In the genomic region with DNA sequence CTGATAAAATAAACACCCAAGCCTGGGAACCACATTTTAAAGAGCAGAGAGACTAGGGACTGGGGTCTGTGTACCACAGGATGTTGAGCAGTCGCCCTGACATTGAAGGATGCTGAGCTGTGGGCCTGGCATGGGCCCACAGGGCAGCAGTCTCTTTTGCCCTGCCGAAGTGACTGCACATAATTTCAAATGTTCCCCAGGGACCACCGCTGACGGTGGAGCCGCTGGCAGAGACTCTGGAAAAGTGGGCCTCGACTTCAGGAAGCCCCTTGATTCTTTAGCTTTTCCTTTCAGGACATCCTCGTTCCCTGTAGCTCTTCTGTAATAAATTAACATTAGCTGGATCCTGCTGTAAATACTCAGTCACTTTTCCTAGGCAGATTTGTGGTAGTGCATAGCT, we compare ENCODE assay signal across 14 mouse cellular contexts. TPM values are rescaled to one million over a fixed set of nuclear protein-coding genes. Genes with fewer than 3 reads are reported as not detected.
A peak's percentile ranks its signal among the peaks of the same experiment; 100 is the strongest.
DNase-seq lines count a peak whose midpoint lies in the region; ATAC-seq lines count a peak whose summit lies in the region.
"Had no signal": no experiment of that assay in that cellular context is flagged by ENCODE, and none has a peak within 500 bp of the region (broad histone marks: within the 10 kb centered on the region; RNA-seq: fewer than 3 reads in every experiment).

No protein-coding gene starts in this region.

- H3K4me2 ChIP-seq in hindbrain, embryonic 13.5 days: no peak overlapping the region
- H3K4me2 ChIP-seq in hindbrain, embryonic 16.5 days (ENCODE audit: low read length): no peak overlapping the region
- H3K4me2 ChIP-seq: embryonic facial prominence, embryonic 13.5 days; forebrain, embryonic 15.5 days; liver, embryonic 12.5 days had no signal

- H3K4me3 ChIP-seq in hindbrain, embryonic 13.5 days: no peak overlapping the region
- H3K4me3 ChIP-seq in hindbrain, embryonic 16.5 days (ENCODE audit: low read length): no peak overlapping the region
- H3K4me3 ChIP-seq: embryonic facial prominence, embryonic 13.5 days; forebrain, embryonic 15.5 days; liver, embryonic 12.5 days had no signal

- H3K9ac ChIP-seq in hindbrain, embryonic 13.5 days: no peak overlapping the region
- H3K9ac ChIP-seq in hindbrain, embryonic 16.5 days (ENCODE audit: low read depth, low read length): no peak overlapping the region
- H3K9ac ChIP-seq: embryonic facial prominence, embryonic 13.5 days; forebrain, embryonic 15.5 days; liver, embryonic 12.5 days had no signal

- DNase-seq in MN1 (ENCODE audit: low spot score) (peak; percentile 16), liver (no peak)
- peak; percentile 42 for DNase-seq in heart, adult 8-10 months (ENCODE audit: low spot score)
- DNase-seq in kidney, adult 8-10 months: peak; percentile 52 to 58
- DNase-seq in urinary bladder, postnatal 36 days (ENCODE audit: low spot score in 2 of 2): no peak
- DNase-seq in cerebellum, postnatal 14 days: no peak
- DNase-seq: cerebellum, postnatal 25 days had no signal

- H3K36me3 ChIP-seq in hindbrain, embryonic 13.5 days: peaks cover 1% of the 10 kb centered on the region
- H3K36me3 ChIP-seq in hindbrain, embryonic 16.5 days (ENCODE audit: control insufficient read depth, insufficient read depth, low read length): no peaks in the 10 kb centered on the region
- H3K36me3 ChIP-seq: embryonic facial prominence, embryonic 13.5 days; forebrain, embryonic 15.5 days; liver, embryonic 12.5 days had no signal

- 0 out of 2 replicates have a peak overlapping the region, but pooled peaks have one; percentile 25 for H3K27ac ChIP-seq in hindbrain, embryonic 13.5 days
- no peak overlapping the region; the same call in 1 of the 2 replicates for H3K27ac ChIP-seq in hindbrain, embryonic 16.5 days (ENCODE audit: low read depth, low read length)
- H3K27ac ChIP-seq: embryonic facial prominence, embryonic 13.5 days; forebrain, embryonic 15.5 days; liver, embryonic 12.5 days had no signal

- H3K9me3 ChIP-seq in hindbrain, embryonic 13.5 days: no peaks in the 10 kb centered on the region
- H3K9me3 ChIP-seq in hindbrain, embryonic 16.5 days (ENCODE audit: control insufficient read depth, low read length): no peaks in the 10 kb centered on the region
- H3K9me3 ChIP-seq: embryonic facial prominence, embryonic 13.5 days; forebrain, embryonic 15.5 days; liver, embryonic 12.5 days had no signal

- H3K4me1 ChIP-seq in hindbrain, embryonic 13.5 days (replicated peaks): peaks cover 38% of the 10 kb centered on the region
- peaks cover 18% of the 10 kb centered on the region for H3K4me1 ChIP-seq in hindbrain, embryonic 16.5 days (ENCODE audit: control insufficient read depth, insufficient read depth, low read depth, low read length)

- 51% methylated on average over 7 of the region's 7 CpGs for WGBS in hindbrain, embryonic 13.5 days
- 49% methylated on average over 7 of the region's 7 CpGs for WGBS in hindbrain, embryonic 16.5 days

- no peak for ATAC-seq in hindbrain, embryonic 13.5 days (ENCODE audit: low FRiP score)
- no peak for ATAC-seq in hindbrain, embryonic 16.5 days
- ATAC-seq: forebrain, embryonic 15.5 days; intestine, postnatal 0 days; liver, embryonic 12.5 days had no signal

- no peaks in the 10 kb centered on the region for H3K27me3 ChIP-seq in hindbrain, embryonic 13.5 days
- H3K27me3 ChIP-seq in hindbrain, embryonic 16.5 days (replicated peaks; ENCODE audit: control insufficient read depth, insufficient read depth, low read length): no peaks in the 10 kb centered on the region
- H3K27me3 ChIP-seq: CH12.LX; embryonic facial prominence, embryonic 13.5 days; forebrain, embryonic 15.5 days; liver, embryonic 12.5 days had no signal

RNA-seq across cellular contexts. Expression of a gene that starts 18.7 kb away (rescaled TPM):
- 46.2 and 47.9 TPM in 2 replicates for polyA plus RNA-seq in hindbrain, embryonic 13.5 days (2015; fragmentation: Nextera tagmentation; extraction: Ambion mirVana)
- 40.2 and 41.2 TPM in 2 replicates for polyA plus RNA-seq in hindbrain, embryonic 16.5 days (2015; fragmentation: Nextera tagmentation; extraction: Ambion mirVana)
- 10 to 100 TPM; 69.6 to 73.3 (median 72.1) TPM for total RNA-seq in heart, adult 8-10 months (2022)

RNA-seq across cellular contexts. Expression of a gene that starts 18.8 kb away (rescaled TPM):
- polyA plus RNA-seq in hindbrain, embryonic 13.5 days (2015; fragmentation: Nextera tagmentation; extraction: Ambion mirVana): 112 and 116 TPM in 2 replicates
- 108 and 112 TPM in 2 replicates for polyA plus RNA-seq in hindbrain, embryonic 16.5 days (2015; fragmentation: Nextera tagmentation; extraction: Ambion mirVana)
- 10 to 100 TPM; 14.7 to 17.5 (median 16.2) TPM for total RNA-seq in heart, adult 8-10 months (2022)

Comparison
In these comparisons a context has a peak if more than half of its experiments do, and no peak if none do; other contexts are left out.
1. DNase-seq: peak in MN1 (single experiment), heart, adult 8-10 months (single experiment) and kidney, adult 8-10 months (2 of 2); none in urinary bladder, postnatal 36 days (0 of 2), cerebellum, postnatal 14 days (0 of 2) and liver (single experiment).